Comparison of ENCODE assay signal across 32 mouse cellular contexts in genomic region chr17:56984886-56985285, GRCm38 (mm10). TPM values are rescaled to one million over a fixed set of nuclear protein-coding genes. Genes with fewer than 3 reads are reported as not detected.
A peak's percentile ranks its signal among the peaks of the same experiment; 100 is the strongest.
DNase-seq lines count a peak whose midpoint lies in the region; ATAC-seq and TF ChIP-seq lines count a peak whose summit lies in the region.
"Had no signal": no experiment of that assay in that cellular context is flagged by ENCODE, and none has a peak within 500 bp of the region (broad histone marks: within the 10 kb centered on the region; RNA-seq: fewer than 3 reads in every experiment).

No protein-coding gene starts in this region.

- peak; percentile 35 for DNase-seq in forebrain, embryonic 11.5 days (ENCODE audit: low spot score)
- DNase-seq in kidney, adult 2 months = peak; percentile 23
- no peak for DNase-seq in kidney, postnatal 36 days
- DNase-seq in testis, postnatal 10 days (ENCODE audit: low spot score) = peak; percentile 41
- no peak for DNase-seq in testis, postnatal 14 days (ENCODE audit: low spot score)
- DNase-seq in thymus, adult 18-20 months = no peak
- DNase-seq: adrenal gland, adult 2 months; adrenal gland, postnatal 25 days; cerebellum, adult 11 months; cerebellum, adult 8-10 months; cerebellum, postnatal 10 days; cerebellum, postnatal 36 days; gastrocnemius, postnatal 25 days; heart, postnatal 10 days; heart, postnatal 4 days had no signal

- no peaks in the 10 kb centered on the region for H3K36me3 ChIP-seq in forebrain, embryonic 11.5 days (ENCODE audit: control insufficient read depth, insufficient read depth, low read length)
- no peaks in the 10 kb centered on the region for H3K36me3 ChIP-seq in forebrain, embryonic 15.5 days
- no peaks in the 10 kb centered on the region for H3K36me3 ChIP-seq in kidney, adult 2 months (ENCODE audit: control insufficient read depth, insufficient read depth, low read length)
- H3K36me3 ChIP-seq: forebrain, embryonic 10.5 days; heart, embryonic 12.5 days; heart, embryonic 15.5 days had no signal

- no peaks in the 10 kb centered on the region for H3K27me3 ChIP-seq in forebrain, embryonic 11.5 days (ENCODE audit: control insufficient read depth, insufficient read depth, low read length)
- H3K27me3 ChIP-seq in forebrain, embryonic 15.5 days = no peaks in the 10 kb centered on the region
- H3K27me3 ChIP-seq in kidney, adult 2 months (replicated peaks; ENCODE audit: control insufficient read depth, insufficient read depth, low read length) = no peaks in the 10 kb centered on the region
- H3K27me3 ChIP-seq: heart, embryonic 12.5 days; heart, embryonic 15.5 days had no signal

- no peak overlapping the region for H3K4me2 ChIP-seq in forebrain, embryonic 11.5 days (ENCODE audit: low read depth, low read length, severe bottlenecking)
- H3K4me2 ChIP-seq in forebrain, embryonic 15.5 days (replicated peaks) = no peak overlapping the region
- H3K4me2 ChIP-seq: heart, embryonic 12.5 days; heart, embryonic 15.5 days; hindbrain, embryonic 14.5 days had no signal

- WGBS in forebrain, embryonic 11.5 days = 86% methylated on average over 9 of the region's 9 CpGs
- 87% methylated on average over 9 of the region's 9 CpGs for WGBS in forebrain, embryonic 15.5 days
- WGBS in kidney, adult 2 months = 73% methylated on average over 9 of the region's 9 CpGs

- no peak for ATAC-seq in forebrain, embryonic 11.5 days (replicated peaks; ENCODE audit: low FRiP score)
- no peak for ATAC-seq in forebrain, embryonic 15.5 days (replicated peaks)
- ATAC-seq: CD4-positive, CD25-positive, alpha-beta regulatory T cell, adult 4 months; forebrain, embryonic 14.5 days; hindbrain, postnatal 0 days; inflammation-experienced regulatory T-cells, adult 6 months; intestine, embryonic 16.5 days had no signal

- no peak for TF ChIP-seq POLR2A in kidney, adult 2 months (IDR thresholded peaks at IDR 0.05; ENCODE audit: low read depth, low read length)

- no peaks in the 10 kb centered on the region for H3K9me3 ChIP-seq in forebrain, embryonic 11.5 days (ENCODE audit: control insufficient read depth, low read length)
- H3K9me3 ChIP-seq in forebrain, embryonic 15.5 days = no peaks in the 10 kb centered on the region
- H3K9me3 ChIP-seq: forebrain, embryonic 10.5 days; heart, embryonic 12.5 days; heart, embryonic 15.5 days had no signal

- no peak overlapping the region for H3K27ac ChIP-seq in forebrain, embryonic 11.5 days (ENCODE audit: low read depth, low read length)
- H3K27ac ChIP-seq in forebrain, embryonic 15.5 days (replicated peaks) = no peak overlapping the region
- H3K27ac ChIP-seq in kidney, adult 2 months (ENCODE audit: insufficient read depth, low read depth, low read length) = no peak overlapping the region
- H3K27ac ChIP-seq: forebrain, embryonic 10.5 days; heart, adult 2 months; heart, embryonic 15.5 days; hindbrain, embryonic 14.5 days; hindbrain, postnatal 0 days had no signal

- TF ChIP-seq CTCF in kidney, adult 2 months (conservative IDR thresholded peaks at IDR 0.05; ENCODE audit: insufficient read depth, insufficient read length, low read depth, low read length) = no peak

- H3K9ac ChIP-seq in forebrain, embryonic 11.5 days (ENCODE audit: low read length) = no peak overlapping the region
- H3K9ac ChIP-seq in forebrain, embryonic 15.5 days (replicated peaks) = no peak overlapping the region
- H3K9ac ChIP-seq: heart, embryonic 12.5 days; heart, embryonic 15.5 days; hindbrain, embryonic 14.5 days had no signal

- no peak overlapping the region for H3K4me3 ChIP-seq in forebrain, embryonic 11.5 days (ENCODE audit: low read depth, low read length)
- H3K4me3 ChIP-seq in forebrain, embryonic 15.5 days = no peak overlapping the region
- H3K4me3 ChIP-seq in kidney, adult 2 months (ENCODE audit: insufficient read depth, low read depth, low read length) = no peak overlapping the region
- H3K4me3 ChIP-seq: forebrain, embryonic 10.5 days; heart, adult 2 months; heart, embryonic 12.5 days; heart, embryonic 15.5 days had no signal

- H3K4me1 ChIP-seq in forebrain, embryonic 11.5 days (replicated peaks; ENCODE audit: control insufficient read depth, insufficient read depth, low read length) = no peaks in the 10 kb centered on the region
- H3K4me1 ChIP-seq in forebrain, embryonic 15.5 days = peaks cover 3% of the 10 kb centered on the region; the same call in 1 of the 2 replicates
- H3K4me1 ChIP-seq in kidney, adult 2 months (ENCODE audit: control insufficient read depth, insufficient read depth, low read length) = no peaks in the 10 kb centered on the region
- H3K4me1 ChIP-seq: heart, embryonic 12.5 days; heart, embryonic 15.5 days had no signal

RNA-seq across cellular contexts. Expression of gene Acer1, which starts 3.0 kb away (rescaled TPM):
- polyA plus RNA-seq in forebrain, embryonic 11.5 days (2014; fragmentation: Nextera tagmentation; extraction: Ambion mirVana) = not detected in 2 replicates
- polyA plus RNA-seq in forebrain, embryonic 15.5 days (2015; fragmentation: Nextera tagmentation; extraction: Ambion mirVana) = not detected in 2 replicates
- polyA plus RNA-seq in kidney, adult 2 months (2012; rRNA removed) = not detected in 2 replicates
- polyA plus RNA-seq: C2C12; cortical plate, adult 2 months; embryonic facial prominence, embryonic 11.5 days; forebrain, embryonic 10.5 days; forebrain, embryonic 14.5 days; gonadal fat pad, adult 2 months; heart, adult 2 months; heart, embryonic 12.5 days; hindbrain, embryonic 11.5 days; hindbrain, embryonic 14.5 days; hindbrain, postnatal 0 days; inflammation-experienced regulatory T-cells, adult 6 months had no signal

RNA-seq across cellular contexts. Expression of gene Clpp, which starts 5.2 kb away (rescaled TPM):
- 151 and 166 TPM in 2 replicates for polyA plus RNA-seq in forebrain, embryonic 11.5 days (2014; fragmentation: Nextera tagmentation; extraction: Ambion mirVana)
- polyA plus RNA-seq in forebrain, embryonic 15.5 days (2015; fragmentation: Nextera tagmentation; extraction: Ambion mirVana) = 162 and 175 TPM in 2 replicates
- polyA plus RNA-seq in kidney, adult 2 months (2012; rRNA removed) = 245 and 276 TPM in 2 replicates

RNA-seq across cellular contexts. Expression of gene Alkbh7, which starts 12.3 kb away (rescaled TPM):
- polyA plus RNA-seq in forebrain, embryonic 11.5 days (2014; fragmentation: Nextera tagmentation; extraction: Ambion mirVana) = 29.3 and 34.8 TPM in 2 replicates
- 43.7 and 46.2 TPM in 2 replicates for polyA plus RNA-seq in forebrain, embryonic 15.5 days (2015; fragmentation: Nextera tagmentation; extraction: Ambion mirVana)
- polyA plus RNA-seq in kidney, adult 2 months (2012; rRNA removed) = 54.4 and 59.2 TPM in 2 replicates

RNA-seq across cellular contexts. Expression of gene Pspn, which starts 14.9 kb away (rescaled TPM):
- polyA plus RNA-seq in forebrain, embryonic 11.5 days (2014; fragmentation: Nextera tagmentation; extraction: Ambion mirVana) = 0.76 TPM in 1 of 2 replicates, not detected in the other
- polyA plus RNA-seq in forebrain, embryonic 15.5 days (2015; fragmentation: Nextera tagmentation; extraction: Ambion mirVana) = 0.45 and 0.55 TPM in 2 replicates
- not detected in 2 replicates for polyA plus RNA-seq in kidney, adult 2 months (2012; rRNA removed)
- polyA plus RNA-seq: CD4-positive, CD25-positive, alpha-beta regulatory T cell, adult 4 months; cortical plate, adult 2 months; embryonic facial prominence, embryonic 11.5 days; embryonic facial prominence, embryonic 14.5 days; gonadal fat pad, adult 2 months; heart, adult 2 months; heart, embryonic 15.5 days; hindbrain, embryonic 11.5 days; hindbrain, postnatal 0 days; intestine, embryonic 16.5 days had no signal

RNA-seq across cellular contexts. Expression of gene Gtf2f1, which starts 26.2 kb away (rescaled TPM):
- 77.3 and 82.7 TPM in 2 replicates for polyA plus RNA-seq in forebrain, embryonic 11.5 days (2014; fragmentation: Nextera tagmentation; extraction: Ambion mirVana)
- 80.4 and 81.7 TPM in 2 replicates for polyA plus RNA-seq in forebrain, embryonic 15.5 days (2015; fragmentation: Nextera tagmentation; extraction: Ambion mirVana)
- 22.0 and 25.1 TPM in 2 replicates for polyA plus RNA-seq in kidney, adult 2 months (2012; rRNA removed)

Comparison
In these comparisons a context has a peak if more than half of its experiments do, and no peak if none do; other contexts are left out.
1. DNase-seq: peak in forebrain, embryonic 11.5 days (single experiment), kidney, adult 2 months (single experiment) and testis, postnatal 10 days (single experiment); none in kidney, postnatal 36 days (0 of 2), testis, postnatal 14 days (single experiment) and thymus, adult 18-20 months (0 of 2).